Mouse (Mus musculus) G1E-ER4 (cell line): Measurements from ENCODE around the gene Teddm1a. TPM values are rescaled to one million over a fixed set of nuclear protein-coding genes. Genes with fewer than 3 reads are reported as not detected.

ENCODE experiments used
- GATA1 ChIP-seq: IDR thresholded peaks from one replicate; pipeline ENCODE4 v1.8.0; 2012; ENCODE audit warnings: low read length, inconsistent platforms
- polyA plus RNA-seq: library from polyadenylated mRNA; stranded (reverse); fragments of >175 nt; gene quantifications from 2 replicates; pipeline ENCODE4 v1.2.3, GENCODE M21; 2012

Gene Teddm1a
- polyA plus RNA-seq, 1 experiment: not detected

GRCm38 (mm10) chr1:153930431-153930830 is 38.9 kb downstream of the Teddm1a start:
- no peak for TF ChIP-seq GATA1

DNA sequence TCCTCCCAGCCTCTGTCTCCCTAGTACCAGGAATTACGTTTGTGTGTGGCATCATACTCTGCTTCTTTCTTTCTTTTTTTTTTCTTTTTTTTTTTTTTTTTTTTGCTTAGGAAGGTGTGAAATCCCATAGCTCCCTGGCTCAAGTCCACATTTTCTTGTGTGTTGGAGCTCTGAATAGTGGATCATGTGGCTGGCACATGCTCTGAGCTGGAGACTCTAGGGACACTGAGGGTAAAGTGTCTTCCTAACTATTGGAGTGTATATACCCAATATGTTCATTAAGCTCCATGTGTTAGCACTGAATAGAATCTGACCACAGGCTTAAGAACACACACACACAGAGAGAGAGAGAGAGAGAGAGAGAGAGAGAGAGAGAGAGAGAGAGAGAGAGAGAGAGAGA is 42.2 kb downstream of the Teddm1a start:
- TF ChIP-seq GATA1: no peak

DNA sequence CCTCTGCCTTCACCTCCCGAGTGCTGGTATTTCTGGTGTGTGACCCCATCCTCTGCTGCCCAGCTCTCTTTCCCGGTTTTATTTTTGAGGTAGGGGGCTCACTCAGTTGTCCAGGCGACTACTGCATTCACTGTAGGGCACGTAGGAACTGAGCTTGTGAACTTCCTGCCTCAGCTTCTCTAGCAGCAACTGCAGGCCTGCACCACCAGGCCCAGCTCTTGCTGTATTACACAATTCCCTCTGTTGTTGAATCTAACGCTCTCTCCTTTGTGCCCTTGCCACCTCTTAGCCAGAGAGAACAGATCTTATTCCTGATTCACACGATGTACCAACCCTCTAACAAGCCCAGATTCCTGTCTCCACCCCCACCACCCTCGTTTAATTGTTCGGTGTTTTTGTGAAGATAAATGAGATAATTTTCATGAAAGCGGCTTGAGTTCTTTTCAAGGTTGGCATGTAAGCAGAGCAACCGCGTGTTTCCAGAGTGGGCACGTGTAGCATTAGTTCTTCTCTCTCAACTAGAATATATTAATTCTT is 44.4 kb downstream of the Teddm1a start:
- TF ChIP-seq GATA1: no peak

GRCm38 (mm10) chr1:153937025-153937424 is 45.5 kb downstream of the Teddm1a start:
- TF ChIP-seq GATA1: no peak

DNA sequence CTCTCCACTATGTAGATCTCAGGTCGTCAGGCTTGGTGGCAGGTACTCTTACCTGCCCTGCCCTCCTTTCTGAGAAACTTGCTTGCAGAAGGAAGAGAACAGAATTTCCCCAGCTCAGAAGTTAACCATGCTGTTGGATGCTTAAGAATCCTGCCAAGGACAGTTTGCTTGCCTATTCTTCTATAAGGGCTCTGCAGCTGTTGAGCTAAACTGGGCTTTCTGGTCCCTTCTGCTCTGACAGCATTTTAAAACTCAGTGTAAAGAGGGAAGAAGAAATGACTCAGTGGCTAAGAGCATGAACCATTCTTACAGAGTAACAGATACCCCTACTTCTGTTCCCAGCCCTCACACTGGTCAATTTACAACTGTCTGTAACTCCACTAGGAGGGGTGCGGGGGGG is 49.4 kb downstream of the Teddm1a start:
- no peak for TF ChIP-seq GATA1

Other genes with a start within 250 kb of the Teddm1a start
- not detected in 2 replicates for gene Rgs8, start 238.7 kb upstream of the Teddm1a start, polyA plus RNA-seq
- gene Rgs16, start 151.4 kb upstream of the Teddm1a start, polyA plus RNA-seq: not detected in 2 replicates
- 1.4 and 2.2 TPM in 2 replicates for gene Rnasel, start 142.3 kb upstream of the Teddm1a start, polyA plus RNA-seq
- gene Rgsl1, start 47.6 kb upstream of the Teddm1a start, polyA plus RNA-seq: not detected in 2 replicates
- not detected in 2 replicates for gene Teddm1b, start 17.4 kb upstream of the Teddm1a start, polyA plus RNA-seq
- 33.3 and 37.2 TPM in 2 replicates for gene Glul, start 8.2 kb downstream of the Teddm1a start, polyA plus RNA-seq
- 0.15 and 0.29 TPM in 2 replicates for gene Teddm2, start 8.5 kb downstream of the Teddm1a start, polyA plus RNA-seq